Mouse (Mus musculus) megakaryocyte, embryonic 14.5 days (primary cell): Measurements from ENCODE around the gene Hpdl. TPM values are rescaled to one million over a fixed set of nuclear protein-coding genes. Genes with fewer than 3 reads are reported as not detected.

Source experiments
- H3K27me3 ChIP-seq: replicated peaks from 2 replicates; pipeline ENCODE3; 2012; ENCODE audit warnings: inconsistent platforms
- H3K36me3 ChIP-seq: replicated peaks from 2 replicates; pipeline ENCODE3; 2012; ENCODE audit warnings: low read length, inconsistent platforms, mixed read lengths
- H3K4me1 ChIP-seq: 2 replicates; pipeline ENCODE4 v1.6.1; 2012; ENCODE audit warnings: inconsistent platforms
- H3K4me3 ChIP-seq: replicated peaks from 2 replicates; pipeline ENCODE3; 2012; ENCODE audit warnings: moderate library complexity, mild to moderate bottlenecking, inconsistent platforms
- H3K9me3 ChIP-seq: 2 replicates; pipeline ENCODE4 v1.6.1; 2012; ENCODE audit warnings: inconsistent platforms
- FLI1 ChIP-seq: IDR thresholded peaks from 2 replicates; pipeline ENCODE4 v1.6.1; 2012; ENCODE audit warnings: low read length, inconsistent platforms, mixed read lengths
- GATA1 ChIP-seq: IDR thresholded peaks from 3 replicates; pipeline ENCODE4 v1.6.1; 2012; ENCODE audit warnings: mixed read lengths, low read length, inconsistent platforms, borderline replicate concordance
- polyA plus RNA-seq: library from polyadenylated mRNA; stranded (reverse); fragments of >175 nt; gene quantifications from 2 replicates; pipeline ENCODE4 v1.2.3, GENCODE M21; 2012; ENCODE audit warnings: low replicate concordance; ENCODE audit not compliant: insufficient read depth

Hpdl gene
- polyA plus RNA-seq, 1 experiment, result 0.54 TPM

- Histone ChIP-seq H3K36me3 (no peaks in the 10 kb centered on the region), H3K27me3 (peaks cover 2% of the 10 kb centered on the region), H3K9me3 (no peaks in the 10 kb centered on the region; the same call in 1 of the 2 replicates), H3K4me1 (no peaks in the 10 kb centered on the region), H3K4me3 (peak overlapping the region; percentile 47)
- TF ChIP-seq GATA1, result no peak
- no peak for TF ChIP-seq FLI1
These were observed 40.1 kb downstream of the Hpdl start for GRCm38 (mm10) chr4:116781366-116781765.

DNA sequence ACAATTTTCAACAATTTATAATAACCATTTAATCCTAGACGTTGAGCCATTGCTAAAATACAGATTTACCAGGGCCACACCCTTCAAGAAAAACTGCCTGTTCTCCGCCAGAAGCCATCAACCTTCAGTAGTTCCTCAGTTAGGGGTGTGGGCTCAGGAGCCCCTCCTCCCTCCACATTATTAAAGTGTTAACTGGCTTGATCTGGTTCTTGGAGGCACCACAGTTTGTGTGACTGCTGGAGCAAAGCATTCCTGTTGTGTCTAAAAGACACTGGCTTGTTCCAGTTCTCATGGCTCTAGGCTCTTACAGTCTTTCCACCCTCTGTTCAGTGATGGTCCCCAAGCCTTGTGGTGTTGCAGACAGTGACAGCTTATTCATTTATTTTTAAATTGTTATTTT, 41.0 kb downstream of the Hpdl start:
- H3K4me3 ChIP-seq, result no peak overlapping the region
- H3K9me3 ChIP-seq, result no peaks in the 10 kb centered on the region
- TF ChIP-seq FLI1 (no peak), GATA1 (no peak)
- H3K27me3 ChIP-seq, result peaks cover 2% of the 10 kb centered on the region
- no peaks in the 10 kb centered on the region for H3K36me3 ChIP-seq
- H3K4me1 ChIP-seq, result no peaks in the 10 kb centered on the region

DNA sequence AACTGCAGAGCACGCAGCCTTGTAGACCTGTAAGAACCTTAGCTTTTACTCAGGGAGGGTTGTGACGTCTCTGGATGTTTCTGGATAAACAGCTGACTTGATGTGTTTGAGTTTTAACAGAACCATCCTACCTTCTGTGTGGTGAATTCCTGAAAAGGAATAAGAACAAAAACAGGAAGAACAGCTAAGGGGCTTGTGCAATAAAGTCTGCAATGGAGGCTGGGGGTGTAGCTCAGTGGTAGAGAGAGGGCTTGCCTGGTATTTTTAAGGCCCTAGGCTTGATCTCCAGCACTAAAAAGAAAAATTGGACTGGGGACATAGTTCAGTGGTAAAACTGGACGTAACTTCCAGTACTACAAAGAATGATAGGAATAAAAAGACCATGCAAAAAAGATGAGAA, 44.4 kb downstream of the Hpdl start:
- Histone ChIP-seq H3K4me1 (no peaks in the 10 kb centered on the region), H3K4me3 (no peak overlapping the region), H3K27me3 (peaks cover 2% of the 10 kb centered on the region), H3K9me3 (no peaks in the 10 kb centered on the region), H3K36me3 (no peaks in the 10 kb centered on the region)
- no peak for TF ChIP-seq FLI1
- TF ChIP-seq GATA1, result no peak

DNA sequence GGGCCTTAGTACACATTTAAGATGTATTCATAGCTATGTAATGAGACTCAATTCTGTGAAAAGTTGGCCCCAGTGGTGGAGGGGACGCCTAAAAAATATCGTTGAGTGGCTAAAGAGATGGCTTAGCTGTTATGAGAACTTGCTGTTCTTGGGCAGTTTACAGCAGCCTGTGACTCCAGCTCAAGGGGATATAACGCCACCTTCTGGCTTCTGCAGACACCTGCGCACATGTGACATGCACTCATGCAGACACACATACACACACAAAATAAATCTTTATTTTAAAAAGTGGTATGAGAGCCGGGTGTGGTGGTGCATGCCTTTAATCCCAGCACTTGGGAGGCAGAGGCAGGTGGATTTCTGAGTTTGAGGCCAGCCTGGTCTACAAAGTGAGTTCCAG, 45.1 kb downstream of the Hpdl start:
- Histone ChIP-seq H3K9me3 (no peaks in the 10 kb centered on the region), H3K4me1 (no peaks in the 10 kb centered on the region), H3K4me3 (no peak overlapping the region), H3K36me3 (no peaks in the 10 kb centered on the region), H3K27me3 (peaks cover 1% of the 10 kb centered on the region)
- TF ChIP-seq FLI1 (no peak), GATA1 (no peak)

Other genes starting within 250 kb of the Hpdl start
- gene Ccdc17, start 225.1 kb downstream of the Hpdl start, polyA plus RNA-seq, result 0.31 and 2.6 TPM in 2 replicates
- 2.1 and 5.4 TPM in 2 replicates for gene Nasp, start 193.8 kb downstream of the Hpdl start, polyA plus RNA-seq
- gene Akr1a1, start 170.0 kb downstream of the Hpdl start, polyA plus RNA-seq, result 135 and 303 TPM in 2 replicates
- 13.8 TPM in 1 of 2 replicates, not detected in the other for gene Prdx1, start 136.2 kb downstream of the Hpdl start, polyA plus RNA-seq
- 0.18 TPM in 1 of 2 replicates, not detected in the other for gene Mmachc, start 113.3 kb downstream of the Hpdl start, polyA plus RNA-seq
- gene Ccdc163, start 113.2 kb downstream of the Hpdl start, polyA plus RNA-seq, result 1.9 TPM in 1 of 2 replicates, not detected in the other
- gene Tesk2, start 100.8 kb downstream of the Hpdl start, polyA plus RNA-seq, result 0.66 and 1.1 TPM in 2 replicates
- 1.3 TPM in 1 of 2 replicates, not detected in the other for gene Toe1, start 14.1 kb downstream of the Hpdl start, polyA plus RNA-seq
- 1.6 and 4.5 TPM in 2 replicates for gene Mutyh, start 14.0 kb downstream of the Hpdl start, polyA plus RNA-seq
- gene Zswim5, start 55.7 kb upstream of the Hpdl start, polyA plus RNA-seq, result 0.29 and 0.63 TPM in 2 replicates
- 18.0 and 36.2 TPM in 2 replicates for gene Urod, start 172.7 kb upstream of the Hpdl start, polyA plus RNA-seq
- 7.5 and 16.5 TPM in 2 replicates for gene Hectd3, start 173.6 kb upstream of the Hpdl start, polyA plus RNA-seq
- 5.3 TPM in 1 of 2 replicates, not detected in the other for gene Eif2b3, start 197.7 kb upstream of the Hpdl start, polyA plus RNA-seq